13 mouse cellular contexts compared by ENCODE assay signal in the genomic region with DNA sequence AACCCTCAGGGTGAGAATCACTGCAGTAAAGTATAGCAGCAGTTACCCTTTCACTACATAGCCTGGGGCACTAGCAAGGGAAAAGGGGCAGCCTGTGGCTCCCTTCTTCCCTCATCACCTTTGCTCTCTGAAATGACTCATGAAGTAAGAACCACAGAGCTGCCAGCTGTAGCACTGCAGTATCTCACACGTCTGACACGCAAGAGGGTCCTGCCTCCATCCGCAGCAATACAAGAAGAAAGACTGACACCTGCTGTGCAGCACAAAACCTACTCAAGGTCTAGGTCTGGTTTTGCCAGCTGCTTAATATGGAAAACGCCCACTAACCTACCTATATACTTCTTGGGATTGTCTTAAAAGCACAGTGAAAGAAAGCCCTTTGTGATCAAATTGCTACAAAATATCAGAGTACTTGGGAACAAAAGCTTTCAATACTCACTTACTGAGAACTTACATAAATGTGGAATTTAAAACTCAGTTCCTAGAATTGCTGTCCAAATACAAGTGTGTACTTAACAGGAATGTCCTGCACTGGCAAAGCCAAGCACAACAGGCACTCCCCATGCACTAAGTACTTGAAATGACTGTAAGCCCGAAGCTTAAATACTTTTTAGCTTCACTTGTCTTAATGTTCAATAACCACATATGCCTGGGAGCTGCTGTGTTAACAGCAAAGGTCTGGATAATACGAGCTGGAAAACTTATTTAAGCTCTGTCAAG. TPM values are rescaled to one million over a fixed set of nuclear protein-coding genes. Genes with fewer than 3 reads are reported as not detected.
DNase-seq lines count a peak whose midpoint lies in the region; ATAC-seq and TF ChIP-seq lines count a peak whose summit lies in the region.
"Had no signal": no experiment of that assay in that cellular context is flagged by ENCODE, and none has a peak within 500 bp of the region (broad histone marks: within the 10 kb centered on the region; RNA-seq: fewer than 3 reads in every experiment).

No protein-coding gene starts in this region.

- no peak for TF ChIP-seq CTCF in kidney, adult 2 months (conservative IDR thresholded peaks at IDR 0.05; ENCODE audit: insufficient read depth, insufficient read length, low read depth, low read length)

- peak overlapping the region; percentile 56 for H3K4me2 ChIP-seq in lung, embryonic 15.5 days

- H3K4me3 ChIP-seq in kidney, adult 2 months (ENCODE audit: insufficient read depth, low read depth, low read length) = no peak overlapping the region; the same call in 1 of the 2 replicates
- H3K4me3 ChIP-seq in lung, embryonic 15.5 days = peak overlapping the region; percentile 4; the same call in 1 of the 2 replicates

- H3K4me1 ChIP-seq in kidney, adult 2 months (ENCODE audit: control insufficient read depth, insufficient read depth, low read length) = peaks cover 18% of the 10 kb centered on the region
- H3K4me1 ChIP-seq in lung, embryonic 15.5 days = peaks cover 29% of the 10 kb centered on the region

- H3K9ac ChIP-seq in lung, embryonic 15.5 days = 0 out of 2 replicates have a peak overlapping the region, but pooled peaks have one; percentile 1

- no peaks in the 10 kb centered on the region for H3K9me3 ChIP-seq in lung, embryonic 15.5 days

- peak; percentile 17; the same call in 1 of the 2 replicates for ATAC-seq in lung, embryonic 15.5 days (ENCODE audit: borderline replicate concordance, extremely low read depth, low FRiP score, low TSS enrichment)

- TF ChIP-seq POLR2A in kidney, adult 2 months (IDR thresholded peaks at IDR 0.05; ENCODE audit: low read depth, low read length) = no peak

- H3K27me3 ChIP-seq in kidney, adult 2 months (replicated peaks; ENCODE audit: control insufficient read depth, insufficient read depth, low read length) = no peaks in the 10 kb centered on the region
- no peaks in the 10 kb centered on the region for H3K27me3 ChIP-seq in lung, embryonic 15.5 days

- H3K36me3 ChIP-seq in kidney, adult 2 months (ENCODE audit: control insufficient read depth, insufficient read depth, low read length) = no peaks in the 10 kb centered on the region; the same call in 1 of the 2 replicates
- peaks cover 3% of the 10 kb centered on the region; the same call in 1 of the 2 replicates for H3K36me3 ChIP-seq in lung, embryonic 15.5 days

- peak; percentile 13 for DNase-seq in embryo, embryonic 10.5 days (ENCODE audit: low spot score)
- DNase-seq in embryo, embryonic 9.5 days (ENCODE audit: extremely low spot score) = no peak
- peak; percentile 45 for DNase-seq in kidney, adult 2 months
- no peak for DNase-seq in kidney, adult 9 months
- peak; percentile 70 for DNase-seq in 416B (ENCODE audit: low read depth)
- DNase-seq in urinary bladder, postnatal 36 days (ENCODE audit: low spot score in 2 of 2) = no peak
- no peak for DNase-seq in cerebellum, adult 11-12 months
- DNase-seq: adrenal gland, postnatal 10 days; cerebellum, postnatal 14 days; gastrocnemius, postnatal 10 days; layer of hippocampus, adult 9-11 months had no signal

- WGBS in kidney, adult 2 months = 36% methylated on average over 6 of the region's 6 CpGs
- WGBS in lung, embryonic 15.5 days = 48% methylated on average over 6 of the region's 6 CpGs

- peak overlapping the region; percentile 44; the same call in 1 of the 2 replicates for H3K27ac ChIP-seq in kidney, adult 2 months (ENCODE audit: insufficient read depth, low read depth, low read length)
- H3K27ac ChIP-seq in lung, embryonic 15.5 days = peak overlapping the region; percentile 85
- H3K27ac ChIP-seq: macrophage had no signal

RNA-seq across cellular contexts. Expression of gene Fdx1, which starts 2.0 kb away (rescaled TPM):
- polyA plus RNA-seq in kidney, adult 2 months (2012; rRNA removed) = 156 and 211 TPM in 2 replicates
- polyA plus RNA-seq in lung, embryonic 15.5 days (2015; fragmentation: Nextera tagmentation; extraction: Ambion mirVana) = 103 and 109 TPM in 2 replicates

Comparison
In these comparisons a context has a peak if more than half of its experiments do, and no peak if none do; other contexts are left out.
1. DNase-seq: peak in embryo, embryonic 10.5 days (single experiment), kidney, adult 2 months (single experiment) and 416B (single experiment); none in embryo, embryonic 9.5 days (single experiment), kidney, adult 9 months (single experiment), urinary bladder, postnatal 36 days (0 of 2) and cerebellum, adult 11-12 months (single experiment).